Mouse (Mus musculus) cerebellum, postnatal 25 days (tissue): ENCODE measurements around the gene Ywhah.
A peak's percentile ranks its signal among the peaks of the same experiment; 100 is the strongest.
"Not testable (repeated sequence)": the region's sequence is repeated elsewhere in the genome, so short reads cannot be mapped to it uniquely, and the experiment has no call there.

ENCODE experiments used
- DNase-seq, 2 experiments: peaks; one replicate each; pipeline ENCODE4 v3.0.0; 2021; ENCODE audit warnings: mixed read lengths in 2 of 2

Gene Ywhah

GRCm38 (mm10) chr5:33011132-33012106 is 7.2 kb upstream of the Ywhah start:
- DNase-seq, result peak; percentile 73 to 75

GRCm38 (mm10) chr5:33014096-33014495 is 4.5 kb upstream of the Ywhah start:
- DNase-seq, result no peak

DNA sequence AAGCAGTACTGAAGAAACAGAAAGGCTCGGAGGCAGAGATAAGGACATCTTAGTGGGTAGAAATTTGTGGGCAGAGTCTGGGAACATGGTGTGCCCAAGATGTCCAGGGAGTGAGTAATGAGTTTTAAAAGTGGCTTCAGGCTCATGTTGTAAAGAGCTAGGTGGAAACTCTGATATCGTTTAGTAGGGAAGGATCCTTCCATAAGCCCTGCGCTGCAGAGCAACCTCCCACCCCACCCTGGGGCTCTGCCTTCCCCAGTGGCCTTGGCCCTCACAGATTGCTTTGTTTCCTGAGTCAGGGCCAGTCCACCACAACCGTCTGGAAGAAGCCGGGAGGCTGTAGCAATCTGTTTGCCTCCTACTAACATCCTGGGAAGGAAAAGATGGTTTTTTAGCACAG is 3.0 kb upstream of the Ywhah start:
- DNase-seq, result no peak

GRCm38 (mm10) chr5:33018189-33018560 is 441 bp upstream of the Ywhah start:
- DNase-seq, result no peak

DNA sequence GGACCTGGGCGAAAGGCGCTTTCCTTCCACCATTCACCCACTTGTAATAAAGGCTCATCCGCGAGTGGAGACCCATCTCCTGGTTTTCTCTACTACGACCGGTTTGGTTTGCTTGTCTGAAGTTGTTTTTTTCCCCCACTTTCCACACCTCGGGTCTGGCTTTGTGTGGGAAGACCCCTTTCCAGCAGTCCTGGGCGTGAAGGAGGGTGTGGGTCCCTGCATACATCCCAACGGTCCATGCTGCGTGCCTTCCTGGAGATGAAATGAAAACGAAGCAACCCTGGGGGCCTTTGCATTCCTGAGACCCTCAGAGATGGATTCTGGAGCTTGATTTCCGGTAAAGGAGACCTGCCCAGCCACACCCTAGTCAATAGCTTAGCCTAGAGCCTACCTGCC is 808 bp downstream of the Ywhah start:
- DNase-seq, result peak in 1 of 2 experiments; percentile 38

GRCm38 (mm10) chr5:33021622-33022021 is 3.0 kb downstream of the Ywhah start:
- DNase-seq, result peak in 1 of 2 experiments; percentile 51

DNA sequence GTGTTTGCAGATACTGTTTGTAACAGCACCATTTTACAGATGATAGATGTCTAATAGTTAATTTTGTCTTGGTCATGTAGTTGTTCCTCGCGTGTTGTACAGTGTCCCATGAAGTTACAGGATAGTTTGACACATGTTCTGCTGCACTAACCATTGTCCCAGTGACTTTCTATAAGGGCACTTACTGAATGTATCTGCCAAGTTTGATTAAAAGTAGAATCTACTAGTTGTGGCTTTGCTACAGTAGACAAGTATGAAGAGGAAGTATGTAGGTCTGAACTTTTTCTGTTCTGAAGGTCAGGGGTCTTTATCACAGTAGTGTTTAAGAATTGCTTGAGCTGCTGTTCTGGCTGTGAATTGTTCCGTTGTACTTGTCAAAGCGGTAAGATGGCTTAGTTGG is 4.7 kb downstream of the Ywhah start:
- DNase-seq, result no peak

DNA sequence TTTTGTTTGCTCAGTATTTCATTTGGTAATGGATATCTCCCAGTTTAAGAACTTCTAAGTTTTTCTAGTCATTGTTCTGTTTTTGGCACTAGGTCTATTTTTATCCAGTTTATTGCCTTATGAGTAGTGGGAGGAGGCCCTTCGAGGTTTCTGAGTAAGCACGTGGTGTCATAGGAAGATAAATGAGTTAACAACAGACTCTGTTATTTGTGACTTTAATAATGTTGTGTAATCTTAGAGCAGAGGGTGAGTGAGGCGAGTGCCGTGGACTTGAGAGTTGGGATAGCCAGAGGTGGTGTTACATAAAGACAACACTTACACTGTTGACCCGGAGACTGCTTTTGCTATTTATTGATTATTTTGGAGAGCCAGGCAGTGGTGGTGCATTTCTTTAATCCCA is 5.9 kb downstream of the Ywhah start:
- DNase-seq, result no peak

DNA sequence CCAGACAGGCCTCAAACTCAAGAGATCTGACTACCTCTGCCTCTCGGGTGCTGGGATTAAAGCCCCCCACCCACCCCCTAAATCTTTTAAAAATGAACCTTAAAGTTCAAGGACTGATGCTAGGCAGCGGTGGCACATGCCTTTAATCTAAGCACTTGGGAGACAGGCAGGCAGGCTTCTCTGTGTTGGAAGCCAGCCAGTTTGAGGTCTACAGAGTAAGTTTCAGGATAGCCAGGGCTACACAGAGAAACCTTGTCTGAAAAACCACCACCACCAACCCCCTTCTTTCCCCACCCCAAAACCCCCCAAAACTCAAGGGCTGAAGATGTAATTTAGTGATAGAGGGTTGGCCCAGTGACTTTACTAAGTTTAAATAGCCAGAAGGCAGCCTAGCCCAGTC is 10.0 kb downstream of the Ywhah start:
- no peak for DNase-seq

DNA sequence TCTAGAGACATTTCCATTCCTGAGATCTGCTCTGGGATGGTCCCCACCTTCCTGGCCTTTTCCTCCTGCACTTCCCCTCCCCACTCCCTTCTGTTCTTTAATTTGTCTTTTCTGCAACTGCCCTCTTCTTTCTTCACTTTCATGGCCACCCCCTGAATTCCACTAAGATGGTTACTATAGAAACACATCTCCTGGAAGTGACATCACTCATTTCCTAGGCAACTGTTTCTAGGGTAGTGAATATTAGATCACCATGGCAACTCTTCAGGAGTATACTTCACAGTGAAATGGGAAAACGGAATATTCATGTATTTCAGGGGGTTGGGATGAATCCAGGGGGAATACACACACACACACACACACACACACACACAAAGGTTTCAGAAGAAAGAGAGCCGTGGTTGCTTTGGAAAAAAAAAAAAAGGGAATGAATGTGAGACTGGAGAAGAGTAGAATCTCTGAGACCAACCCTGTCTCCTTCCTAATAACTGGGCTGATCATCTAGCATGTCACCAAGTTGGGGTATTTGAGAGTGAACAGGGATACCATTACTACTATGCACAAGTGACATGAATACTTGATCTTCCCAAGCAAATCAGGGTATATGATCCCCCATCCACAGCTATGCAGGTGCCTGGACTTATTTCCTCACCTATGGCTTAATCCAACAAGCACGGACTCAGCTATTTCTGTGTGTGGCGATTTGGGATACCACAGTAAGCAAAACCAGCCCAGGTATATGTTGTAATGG is 12.0 kb downstream of the Ywhah start:
- DNase-seq, result no peak

GRCm38 (mm10) chr5:33032036-33032773 is 13.6 kb downstream of the Ywhah start:
- no peak for DNase-seq

GRCm38 (mm10) chr5:33033121-33033520 is 14.5 kb downstream of the Ywhah start:
- DNase-seq, result peak; percentile 81 to 92

DNA sequence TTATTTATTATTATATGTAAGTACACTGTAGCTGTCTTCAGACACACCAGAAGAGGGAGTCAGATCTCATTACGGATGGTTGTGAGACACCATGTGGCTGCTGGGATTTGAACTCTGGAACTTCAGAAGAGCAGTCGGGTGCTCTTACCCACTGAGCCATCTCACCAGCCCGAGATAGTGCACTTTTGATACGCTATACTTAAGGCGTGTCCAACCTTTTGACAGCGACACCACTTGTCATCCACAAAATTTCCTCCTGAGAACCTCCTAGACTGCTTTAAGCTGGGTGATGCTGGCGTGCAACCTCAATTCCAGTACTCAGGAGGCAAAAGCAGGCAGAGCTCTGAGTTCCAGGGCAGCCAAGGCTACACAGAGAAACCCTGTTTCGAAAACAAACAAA is 15.0 kb downstream of the Ywhah start:
- DNase-seq, result not testable (repeated sequence)

- DNase-seq, result no peak
Observed at GRCm38 (mm10) chr5:33034100-33034499, 15.5 kb downstream of the Ywhah start.

DNA sequence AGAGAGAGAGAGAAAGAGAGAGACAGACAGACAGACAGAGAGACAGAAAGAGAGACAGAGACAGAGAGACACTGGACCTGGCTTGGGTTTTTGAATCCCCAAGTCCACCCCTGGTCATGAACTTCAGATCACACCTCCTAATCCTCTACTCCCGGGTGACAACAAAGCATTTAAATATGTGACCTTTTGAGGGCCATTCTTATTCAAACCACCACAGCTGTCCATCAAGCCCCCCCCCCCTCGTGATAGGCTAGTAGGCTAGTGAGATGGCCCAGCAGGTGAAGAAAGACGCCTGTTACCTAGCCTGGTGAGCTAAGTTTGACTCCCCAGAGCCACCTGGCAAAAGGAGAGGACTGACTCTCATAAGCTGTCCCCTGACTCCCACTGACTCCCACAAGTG is 16.3 kb downstream of the Ywhah start:
- no peak for DNase-seq

DNA sequence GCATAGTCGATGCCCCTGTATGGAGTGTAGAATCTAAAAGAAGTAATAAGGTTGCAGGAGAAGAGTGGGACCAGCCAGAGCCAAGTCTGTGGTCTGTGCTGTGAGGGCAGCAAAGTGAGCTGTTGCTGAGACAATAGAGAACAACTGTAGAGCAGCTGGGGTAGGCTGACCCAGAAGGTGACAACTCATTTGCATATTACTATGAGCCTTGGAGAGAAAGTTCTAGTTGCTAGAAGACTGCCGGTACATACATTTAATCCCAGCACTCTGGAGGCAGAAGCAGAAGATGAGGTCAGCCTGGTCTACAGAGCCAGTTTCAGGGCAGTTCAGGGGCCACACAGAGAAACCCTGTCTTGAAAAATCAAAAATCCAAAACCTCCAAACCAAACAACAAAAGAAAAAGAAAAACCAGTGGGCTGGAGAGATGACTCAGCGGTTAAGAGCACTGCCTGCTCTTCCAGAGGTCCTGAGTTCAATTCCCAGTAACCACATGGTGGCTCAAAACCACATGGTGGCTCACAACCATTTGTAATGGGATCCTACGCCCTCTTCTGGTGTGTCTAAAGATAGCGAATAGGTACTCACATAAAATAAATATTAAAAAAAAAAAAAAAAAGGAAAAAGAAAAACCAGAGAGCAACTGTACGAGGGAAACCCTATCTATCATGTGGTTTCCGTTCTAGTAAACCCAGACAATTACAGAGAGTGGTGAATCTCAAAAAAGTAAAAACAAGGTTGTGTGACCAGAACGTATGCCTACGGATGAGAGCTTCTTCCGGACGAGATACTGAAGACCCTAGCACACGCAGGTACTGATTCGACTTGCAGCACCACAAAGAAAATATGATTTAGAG is 20.3 kb downstream of the Ywhah start:
- DNase-seq, result no peak

- peak; percentile 72 to 82 for DNase-seq
Observed at GRCm38 (mm10) chr5:33039510-33039911, 20.9 kb downstream of the Ywhah start.

DNA sequence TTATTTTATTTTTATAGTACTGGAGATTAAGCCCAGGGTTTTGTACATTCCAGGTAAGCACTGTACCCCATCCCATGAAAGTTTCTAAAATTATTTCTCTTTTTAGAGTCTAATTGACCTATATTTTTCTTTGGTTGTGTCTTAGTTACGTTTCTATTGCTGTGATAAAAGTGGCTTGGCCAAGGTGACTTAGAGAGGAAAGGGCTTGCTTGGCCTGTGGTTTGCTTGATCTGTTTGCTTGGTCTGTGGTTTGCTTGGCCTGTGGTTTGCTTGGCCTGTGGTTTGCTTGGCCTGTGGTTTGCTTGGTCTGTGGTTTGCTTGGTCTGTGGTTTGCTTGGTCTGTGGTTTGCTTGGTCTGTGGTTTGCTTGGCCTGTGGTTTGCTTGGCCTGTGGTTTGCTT is 22.1 kb downstream of the Ywhah start:
- DNase-seq, result not testable (repeated sequence)

DNA sequence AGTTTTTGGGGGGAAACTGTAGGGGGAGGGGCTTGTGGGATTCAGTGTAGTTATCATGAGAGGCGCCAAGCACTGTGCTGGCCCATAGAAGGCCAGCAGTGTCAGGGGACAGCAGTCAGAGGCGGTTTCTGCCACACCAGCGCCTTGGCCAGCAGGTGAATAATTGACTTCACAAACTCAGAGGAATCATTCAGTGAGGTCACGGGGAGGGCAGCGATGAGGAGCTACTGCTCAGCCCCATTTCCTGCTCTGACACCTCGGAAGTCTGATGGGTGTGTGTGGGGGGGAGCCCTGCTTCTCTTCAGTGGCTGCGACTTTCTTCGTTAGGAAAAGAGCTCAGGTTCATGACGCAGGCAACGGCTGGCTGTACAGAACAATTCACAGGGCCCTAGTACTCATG is 24.8 kb downstream of the Ywhah start:
- no peak for DNase-seq

DNA sequence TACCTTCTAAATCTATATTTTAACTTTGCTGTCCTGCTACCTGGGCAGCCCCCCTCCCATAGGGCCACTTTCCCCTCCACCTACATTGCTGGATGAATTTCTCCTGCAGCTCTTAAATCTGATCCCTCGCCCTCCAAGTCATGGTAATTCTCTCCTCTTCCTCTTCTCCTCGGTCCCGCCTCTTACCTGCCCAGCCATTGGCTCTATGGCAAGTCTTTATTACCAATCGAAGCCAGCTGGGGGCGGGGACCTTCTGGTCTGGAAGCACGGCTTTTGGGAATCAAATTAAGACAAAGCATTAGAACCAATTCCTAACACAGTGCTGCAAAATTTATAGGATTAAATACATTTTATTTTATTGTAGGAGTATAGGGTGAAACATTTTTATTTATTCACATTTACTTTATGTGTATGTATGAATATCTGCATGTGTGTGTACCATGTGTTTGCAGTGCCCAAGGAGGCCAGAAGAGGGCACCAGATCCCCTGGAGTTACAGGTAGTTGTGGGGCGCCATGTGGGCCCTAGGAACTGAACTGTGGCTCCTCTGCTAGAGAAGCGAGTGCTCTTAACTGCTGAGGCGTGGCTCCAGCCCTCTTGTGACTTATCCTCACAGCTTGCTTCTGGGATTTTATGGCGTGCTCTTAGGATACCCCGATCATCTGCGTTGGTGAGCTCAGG is 26.2 kb downstream of the Ywhah start:
- DNase-seq, result no peak

GRCm38 (mm10) chr5:33045316-33045705 is 26.7 kb downstream of the Ywhah start:
- DNase-seq, result no peak
